30 mouse cellular contexts compared by ENCODE assay signal in the genomic region with DNA sequence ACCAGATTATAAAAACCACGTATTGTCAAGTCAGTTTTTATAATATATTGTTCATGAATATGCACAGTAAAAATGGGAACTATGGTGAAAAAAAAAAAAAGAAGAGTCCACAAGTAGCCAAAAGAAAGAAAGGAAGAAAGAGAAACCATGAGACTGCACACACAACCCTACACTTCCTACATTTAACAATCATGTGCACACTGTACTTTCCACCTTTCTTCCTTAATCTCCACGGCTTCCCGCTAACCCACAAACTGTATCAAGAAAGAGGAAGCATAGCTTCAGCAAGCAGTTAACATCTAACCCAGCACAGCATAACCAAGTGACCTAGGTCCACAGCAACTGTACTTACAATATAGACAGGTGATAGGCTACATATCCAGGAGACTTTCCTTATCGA. TPM values are rescaled to one million over a fixed set of nuclear protein-coding genes. Genes with fewer than 3 reads are reported as not detected.
DNase-seq lines count a peak whose midpoint lies in the region; ATAC-seq and TF ChIP-seq lines count a peak whose summit lies in the region.
"Had no signal": no experiment of that assay in that cellular context is flagged by ENCODE, and none has a peak within 500 bp of the region (broad histone marks: within the 10 kb centered on the region; RNA-seq: fewer than 3 reads in every experiment).

No protein-coding gene starts in this region.

- no peak for TF ChIP-seq CTCF in liver, postnatal 0 days (IDR thresholded peaks at IDR 0.05; ENCODE audit: low read depth)
- TF ChIP-seq CTCF in G1E (IDR thresholded peaks at IDR 0.05; ENCODE audit: low read depth, low read length), result no peak

- no peak for DNase-seq in liver, postnatal 0 days
- DNase-seq in liver, result no peak
- no peak for DNase-seq in G1E (ENCODE audit: low spot score)
- DNase-seq in thymus, postnatal 25 days, result no peak
- no peak for DNase-seq in ovary, postnatal 14 days (ENCODE audit: low spot score)
- DNase-seq: adrenal gland, postnatal 36 days; B cell, adult 2 months; cerebellum, adult 11-12 months; cerebellum, postnatal 10 days; gastrocnemius, postnatal 36 days; heart, postnatal 36 days; kidney, postnatal 36 days; layer of hippocampus, postnatal 36 days; right cerebral cortex, adult 18-20 months; thymus, adult 2 months had no signal

- H3K27ac ChIP-seq in liver, postnatal 0 days (ENCODE audit: low read depth), result no peak overlapping the region
- H3K27ac ChIP-seq: embryonic facial prominence, embryonic 13.5 days; forebrain, embryonic 12.5 days; hindbrain, embryonic 15.5 days; limb, embryonic 12.5 days; midbrain, embryonic 13.5 days had no signal

- no peaks in the 10 kb centered on the region for H3K36me3 ChIP-seq in liver, postnatal 0 days (replicated peaks; ENCODE audit: insufficient read depth, low read length)
- no peaks in the 10 kb centered on the region for H3K36me3 ChIP-seq in G1E (replicated peaks)
- H3K36me3 ChIP-seq: embryonic facial prominence, embryonic 13.5 days; forebrain, embryonic 12.5 days; hindbrain, embryonic 15.5 days; limb, embryonic 12.5 days; midbrain, embryonic 13.5 days had no signal

- peak; percentile 33; the same call in 1 of the 2 replicates for ATAC-seq in liver, postnatal 0 days
- ATAC-seq in G1E (ENCODE audit: extremely low read depth, insufficient number of reproducible peaks, low FRiP score, poor library complexity, severe bottlenecking), result peak; percentile 54
- peak; percentile 98 for ATAC-seq in common myeloid progenitor, adult 5-6 weeks (replicated peaks; ENCODE audit: low read depth, poor library complexity, severe bottlenecking)
- ATAC-seq in megakaryocyte-erythroid progenitor cell, adult 5-6 weeks (replicated peaks; ENCODE audit: low FRiP score, low TSS enrichment, poor library complexity, severe bottlenecking), result 0 out of 2 replicates have a peak, but pooled peaks have one; percentile 41
- no peak for ATAC-seq in CD4-positive, CD25-positive, alpha-beta regulatory T cell, adult 4 months
- ATAC-seq: midbrain, embryonic 13.5 days had no signal

- no peak for TF ChIP-seq EP300 in liver, postnatal 0 days (IDR thresholded peaks at IDR 0.05; ENCODE audit: low read depth)

- H3K4me3 ChIP-seq in liver, postnatal 0 days (ENCODE audit: low read depth, low read length), result no peak overlapping the region
- no peak overlapping the region for H3K4me3 ChIP-seq in G1E (ENCODE audit: low read depth, low read length)
- H3K4me3 ChIP-seq: embryonic facial prominence, embryonic 13.5 days; erythroblast, embryonic 14.5 days; forebrain, embryonic 12.5 days; hindbrain, embryonic 15.5 days; limb, embryonic 12.5 days; midbrain, embryonic 13.5 days had no signal

- no peak overlapping the region for H3K9ac ChIP-seq in liver, postnatal 0 days (replicated peaks)
- H3K9ac ChIP-seq: embryonic facial prominence, embryonic 13.5 days; forebrain, embryonic 12.5 days; hindbrain, embryonic 15.5 days; limb, embryonic 12.5 days; midbrain, embryonic 13.5 days had no signal

- no peaks in the 10 kb centered on the region for H3K27me3 ChIP-seq in liver, postnatal 0 days (ENCODE audit: insufficient read depth, low read length)
- peaks cover 6% of the 10 kb centered on the region for H3K27me3 ChIP-seq in G1E (ENCODE audit: insufficient read depth, low read length)
- H3K27me3 ChIP-seq: embryonic facial prominence, embryonic 13.5 days; forebrain, embryonic 12.5 days; hindbrain, embryonic 15.5 days; limb, embryonic 12.5 days; midbrain, embryonic 13.5 days had no signal

- 35% methylated on average over 4 of the region's 4 CpGs for WGBS in liver, postnatal 0 days (ENCODE audit: insufficient replicate concordance)

- no peak overlapping the region for H3K4me2 ChIP-seq in liver, postnatal 0 days (ENCODE audit: low read depth, low read length)
- H3K4me2 ChIP-seq: embryonic facial prominence, embryonic 13.5 days; forebrain, embryonic 12.5 days; hindbrain, embryonic 15.5 days; limb, embryonic 12.5 days; midbrain, embryonic 13.5 days had no signal

- no peaks in the 10 kb centered on the region for H3K9me3 ChIP-seq in liver, postnatal 0 days (ENCODE audit: low read length)
- H3K9me3 ChIP-seq in G1E (replicated peaks), result no peaks in the 10 kb centered on the region
- H3K9me3 ChIP-seq: embryonic facial prominence, embryonic 13.5 days; forebrain, embryonic 12.5 days; hindbrain, embryonic 15.5 days; limb, embryonic 12.5 days; midbrain, embryonic 13.5 days had no signal

- no peaks in the 10 kb centered on the region for H3K4me1 ChIP-seq in liver, postnatal 0 days (ENCODE audit: insufficient read depth)
- H3K4me1 ChIP-seq in G1E (ENCODE audit: insufficient read depth, low read depth, low read length), result peaks cover 4% of the 10 kb centered on the region; the same call in 1 of the 2 replicates
- H3K4me1 ChIP-seq: embryonic facial prominence, embryonic 13.5 days; forebrain, embryonic 12.5 days; hindbrain, embryonic 15.5 days; limb, embryonic 12.5 days; midbrain, embryonic 13.5 days had no signal

RNA-seq across cellular contexts. Expression of a gene that starts 11.3 kb away (rescaled TPM):
- 9.7 and 10.7 TPM in 2 replicates for polyA plus RNA-seq in liver, postnatal 0 days (2015; fragmentation: Nextera tagmentation; extraction: Ambion mirVana)
- total RNA-seq in G1E (2014; fragmentation: Nextera tagmentation), result 35.8 and 50.7 TPM in 2 replicates
- total RNA-seq in G1E (2017), result 36.4 and 43.3 TPM in 2 replicates
- polyA plus RNA-seq in G1E (2012), result 20.7 and 25.3 TPM in 2 replicates
- total RNA-seq in common myeloid progenitor, adult 5-6 weeks (2017), result 45.4 and 46.5 TPM in 2 replicates
- 24.1 and 28.4 TPM in 2 replicates for total RNA-seq in megakaryocyte-erythroid progenitor cell, adult 5-6 weeks (2014; fragmentation: Nextera tagmentation)
- total RNA-seq in megakaryocyte-erythroid progenitor cell, adult 5-6 weeks (2017), result 25.6 and 26.6 TPM in 2 replicates
- polyA plus RNA-seq in CD4-positive, CD25-positive, alpha-beta regulatory T cell, adult 4 months (2017; shearing (Covaris generic)), result 100 to 1,000 TPM in 1 of 2 experiments, 10 to 100 TPM in 1; 89.9 to 185 TPM

RNA-seq across cellular contexts. Expression of a gene that starts 14.7 kb away (rescaled TPM):
- 0.58 and 0.75 TPM in 2 replicates for polyA plus RNA-seq in liver, postnatal 0 days (2015; fragmentation: Nextera tagmentation; extraction: Ambion mirVana)
- total RNA-seq in G1E (2014; fragmentation: Nextera tagmentation), result not detected in 2 replicates
- total RNA-seq in G1E (2017), result 0.11 and 0.12 TPM in 2 replicates
- not detected in 2 replicates for polyA plus RNA-seq in G1E (2012)
- 3.9 and 7.0 TPM in 2 replicates for total RNA-seq in common myeloid progenitor, adult 5-6 weeks (2017)
- total RNA-seq in megakaryocyte-erythroid progenitor cell, adult 5-6 weeks (2014; fragmentation: Nextera tagmentation), result 0.59 TPM in 1 of 2 replicates, not detected in the other
- not detected in 2 replicates for total RNA-seq in megakaryocyte-erythroid progenitor cell, adult 5-6 weeks (2017)
- under 1 TPM in 1 of 2 experiments, not detected in 1; 0.41 TPM for polyA plus RNA-seq in CD4-positive, CD25-positive, alpha-beta regulatory T cell, adult 4 months (2017; shearing (Covaris generic))
- total RNA-seq: adrenal gland, adult 18-20 months; adrenal gland, postnatal 36 days; gastrocnemius, postnatal 36 days; heart, adult 8-10 months; heart, postnatal 36 days; layer of hippocampus, adult 8-10 months; layer of hippocampus, postnatal 36 days; left cerebral cortex, postnatal 14 days had no signal
- polyA plus RNA-seq: embryonic facial prominence, embryonic 13.5 days; erythroblast, embryonic 14.5 days; forebrain, embryonic 12.5 days; heart, embryonic 14.5 days; hindbrain, embryonic 15.5 days; kidney, embryonic 14.5 days; limb, embryonic 12.5 days; midbrain, embryonic 13.5 days had no signal
